ENCODE assay signal across 9 mouse cellular contexts in genomic region chr13:56582720-56583119, GRCm38 (mm10). TPM values are rescaled to one million over a fixed set of nuclear protein-coding genes. Genes with fewer than 3 reads are reported as not detected.
DNase-seq lines count a peak whose midpoint lies in the region; ATAC-seq and TF ChIP-seq lines count a peak whose summit lies in the region.
"Had no signal": no experiment of that assay in that cellular context is flagged by ENCODE, and none has a peak within 500 bp of the region (broad histone marks: within the 10 kb centered on the region; RNA-seq: fewer than 3 reads in every experiment).

No protein-coding gene starts in this region.

- TF ChIP-seq CTCF in layer of hippocampus, adult 2 months (conservative IDR thresholded peaks at IDR 0.05): no peak

- H3K27ac ChIP-seq in layer of hippocampus, adult 2 months: peak overlapping the region; percentile 15; the same call in 1 of the 2 replicates
- 0 out of 2 replicates have a peak overlapping the region, but pooled peaks have one; percentile 24 for H3K27ac ChIP-seq in hindbrain, embryonic 14.5 days

- 9% methylated on average over 3 of the region's 3 CpGs for WGBS in hindbrain, embryonic 14.5 days

- H3K9me3 ChIP-seq in hindbrain, embryonic 14.5 days (ENCODE audit: control insufficient read depth, low read length): no peaks in the 10 kb centered on the region

- peaks cover 18% of the 10 kb centered on the region for H3K4me1 ChIP-seq in hindbrain, embryonic 14.5 days (replicated peaks; ENCODE audit: control insufficient read depth, insufficient read depth, low read length)

- no peak for ATAC-seq in hindbrain, embryonic 14.5 days (ENCODE audit: low FRiP score)

- H3K9ac ChIP-seq in hindbrain, embryonic 14.5 days: no peak overlapping the region

- H3K27me3 ChIP-seq in hindbrain, embryonic 14.5 days (ENCODE audit: control insufficient read depth, insufficient read depth, low read length): no peaks in the 10 kb centered on the region

- no peak for DNase-seq in layer of hippocampus, adult 2 months (ENCODE audit: low spot score in 2 of 2)
- DNase-seq in layer of hippocampus, adult 18-20 months (ENCODE audit: low spot score in 2 of 2): no peak
- peak; percentile 67 for DNase-seq in embryo, embryonic 9.5 days (ENCODE audit: extremely low spot score)
- DNase-seq in hindbrain, embryonic 14.5 days (ENCODE audit: low spot score): no peak
- peak; percentile 49 for DNase-seq in retina, embryonic 14.5 days (ENCODE audit: low spot score)
- no peak for DNase-seq in cerebellum, postnatal 14 days
- DNase-seq in adipocyte (ENCODE audit: low spot score): no peak
- DNase-seq: cerebellum, adult 8-10 months had no signal

- H3K36me3 ChIP-seq in hindbrain, embryonic 14.5 days (replicated peaks; ENCODE audit: control insufficient read depth, insufficient read depth): no peaks in the 10 kb centered on the region

- no peak overlapping the region for H3K4me2 ChIP-seq in hindbrain, embryonic 14.5 days (replicated peaks)

- H3K4me3 ChIP-seq in layer of hippocampus, adult 2 months: no peak overlapping the region
- no peak overlapping the region for H3K4me3 ChIP-seq in hindbrain, embryonic 14.5 days (replicated peaks; ENCODE audit: low read length)

RNA-seq across cellular contexts. Expression of gene Tgfbi, which starts 26.6 kb away (rescaled TPM):
- 1 to 10 TPM; 3.1 to 3.8 TPM for total RNA-seq in layer of hippocampus, adult 2 months (2021)
- 1 to 10 TPM; 2.4 to 3.2 TPM for total RNA-seq in layer of hippocampus, adult 18-20 months (2021)
- polyA plus RNA-seq in hindbrain, embryonic 14.5 days (2014; fragmentation: Nextera tagmentation; extraction: Ambion mirVana): 5.2 and 7.1 TPM in 2 replicates

RNA-seq across cellular contexts. Expression of gene Lect2, which starts 34.4 kb away (rescaled TPM):
- total RNA-seq in layer of hippocampus, adult 2 months (2021): not detected
- not detected for total RNA-seq in layer of hippocampus, adult 18-20 months (2021)
- polyA plus RNA-seq in hindbrain, embryonic 14.5 days (2014; fragmentation: Nextera tagmentation; extraction: Ambion mirVana): not detected in 2 replicates
- polyA plus RNA-seq: heart, postnatal 0 days had no signal

Comparison
In these comparisons a context has a peak if more than half of its experiments do, and no peak if none do; other contexts are left out.
1. DNase-seq: peak in embryo, embryonic 9.5 days (single experiment) and retina, embryonic 14.5 days (single experiment); none in layer of hippocampus, adult 2 months (0 of 2), layer of hippocampus, adult 18-20 months (0 of 2), hindbrain, embryonic 14.5 days (single experiment), cerebellum, postnatal 14 days (0 of 2) and adipocyte (single experiment).